Mouse (Mus musculus) MEL (cell line): Measurements from ENCODE around the gene Tcirg1. TPM values are rescaled to one million over a fixed set of nuclear protein-coding genes. Genes with fewer than 3 reads are reported as not detected.
A peak's percentile ranks its signal among the peaks of the same experiment; 100 is the strongest.

Experiments used
- DNase-seq: peaks from one replicate; pipeline ENCODE4 v3.0.0; 2011; ENCODE audit warnings: low read depth, low spot score
- H3K27ac ChIP-seq: 2 replicates; pipeline ENCODE4 v1.5.1; 2012; ENCODE audit warnings: low read depth, mild to moderate bottlenecking, control low read depth, low read length, moderate library complexity; ENCODE audit not compliant: control insufficient read depth
- H3K27me3 ChIP-seq, 2 experiments: fragments of 150-350 bp in 1 of 2; sonication (generic) in 1 of 2; 2 replicates each; pipeline ENCODE4 v1.6.1; 2012; ENCODE audit warnings: low read length in 2 of 2, mild to moderate bottlenecking in 2 of 2, improper control_type of control experiment in 1 of 2, moderate library complexity in 1 of 2; ENCODE audit not compliant: insufficient read depth in 2 of 2, control insufficient read depth in 1 of 2
- H3K36me3 ChIP-seq, 2 experiments: 2 replicates each; pipeline ENCODE4 v1.6.1; 2012 to 2014; ENCODE audit warnings: low read length in 2 of 2, improper control_type of control experiment in 1 of 2, inconsistent platforms in 1 of 2, mild to moderate bottlenecking in 1 of 2; ENCODE audit not compliant: insufficient read depth in 2 of 2, control insufficient read depth in 1 of 2
- H3K4me1 ChIP-seq, 2 experiments: fragments of 150-350 bp in 1 of 2; sonication (generic) in 1 of 2; 2 replicates each; pipeline ENCODE4 v1.6.1; 2012; ENCODE audit warnings: low read length in 2 of 2, improper control_type of control experiment in 1 of 2, mild to moderate bottlenecking in 1 of 2; ENCODE audit not compliant: insufficient read depth in 2 of 2, control insufficient read depth in 1 of 2
- H3K4me3 ChIP-seq, 2 experiments: fragments of 150-350 bp in 1 of 2; sonication (generic) in 1 of 2; 2 replicates each; pipeline ENCODE4 v1.5.1; 2012; ENCODE audit warnings: low read depth in 2 of 2, low read length in 2 of 2, mild to moderate bottlenecking in 2 of 2, moderate library complexity in 2 of 2, control low read depth in 1 of 2, improper control_type of control experiment in 1 of 2; ENCODE audit not compliant: control insufficient read depth in 1 of 2, insufficient read depth in 1 of 2
- H3K79me2 ChIP-seq: 2 replicates; pipeline ENCODE4 v1.6.1; 2012; ENCODE audit warnings: mild to moderate bottlenecking, low read length, moderate library complexity; ENCODE audit not compliant: control insufficient read depth, poor library complexity, insufficient read depth
- H3K9ac ChIP-seq: 2 replicates; pipeline ENCODE4 v1.6.1; 2012; ENCODE audit warnings: low read depth, mild to moderate bottlenecking, control low read depth, low read length, moderate library complexity; ENCODE audit not compliant: control insufficient read depth, poor library complexity, severe bottlenecking
- H3K9me3 ChIP-seq: fragments of 150-350 bp; sonication (generic); replicated peaks from 2 replicates; pipeline ENCODE4 v1.6.1; 2012; ENCODE audit warnings: mild to moderate bottlenecking, low read length, improper control_type of control experiment, moderate library complexity; ENCODE audit not compliant: insufficient read depth
- BHLHE40 ChIP-seq: IDR thresholded peaks from 2 replicates; pipeline ENCODE4 v1.6.1; 2012; ENCODE audit warnings: low read depth, mild to moderate bottlenecking, inconsistent platforms, low read length, improper control_type of control experiment, borderline replicate concordance
- CHD1 ChIP-seq: IDR thresholded peaks from 2 replicates; pipeline ENCODE4 v1.6.1; 2012; ENCODE audit warnings: low read depth, mild to moderate bottlenecking, inconsistent platforms, low read length, improper control_type of control experiment
- CHD2 ChIP-seq: IDR thresholded peaks from 2 replicates; pipeline ENCODE4 v1.6.1; 2011; ENCODE audit warnings: low read length, improper control_type of control experiment
- CTCF ChIP-seq, 3 experiments: IDR thresholded peaks in 2 of 3; conservative IDR thresholded peaks in 1 of 3; 2 replicates each; pipeline ENCODE4 v1.5.1; 2011 to 2012; ENCODE audit warnings: low read length in 3 of 3, low read depth in 2 of 3, mild to moderate bottlenecking in 2 of 3, improper control_type of control experiment in 1 of 3, inconsistent platforms in 1 of 3, mixed read lengths in 1 of 3, moderate library complexity in 1 of 3; ENCODE audit not compliant: control insufficient read depth in 1 of 3, insufficient read depth in 1 of 3, poor library complexity in 1 of 3, severe bottlenecking in 1 of 3
- ELF1 ChIP-seq: IDR thresholded peaks from 2 replicates; pipeline ENCODE4 v1.6.1; 2014; ENCODE audit warnings: low read depth, mild to moderate bottlenecking, inconsistent platforms, low read length, improper control_type of control experiment, moderate library complexity
- ETS1 ChIP-seq: IDR thresholded peaks from 2 replicates; pipeline ENCODE4 v1.6.1; 2012; ENCODE audit warnings: low read depth, mild to moderate bottlenecking, inconsistent platforms, low read length, improper control_type of control experiment, moderate library complexity
- GABPA ChIP-seq: IDR thresholded peaks from 2 replicates; pipeline ENCODE4 v1.6.1; 2012; ENCODE audit warnings: low read depth, mild to moderate bottlenecking, inconsistent platforms, low read length, improper control_type of control experiment, moderate library complexity
- GATA1 ChIP-seq: IDR thresholded peaks from 2 replicates; pipeline ENCODE4 v1.6.1; 2011; ENCODE audit warnings: low read depth, low read length, improper control_type of control experiment
- JUND ChIP-seq: IDR thresholded peaks from 2 replicates; pipeline ENCODE4 v1.6.1; 2011; ENCODE audit warnings: low read depth, mild to moderate bottlenecking, improper control_type of control experiment, low read length
- KAT2A ChIP-seq: conservative IDR thresholded peaks from 2 replicates; pipeline ENCODE4 v1.6.1; 2012; ENCODE audit warnings: low read depth, low read length, improper control_type of control experiment, inconsistent platforms
- MAFK ChIP-seq: IDR thresholded peaks from 2 replicates; pipeline ENCODE4 v1.6.1; 2011; ENCODE audit warnings: low read depth, mild to moderate bottlenecking, low read length, improper control_type of control experiment, borderline replicate concordance
- MAZ ChIP-seq: IDR thresholded peaks from 2 replicates; pipeline ENCODE4 v1.6.1; 2012; ENCODE audit warnings: low read depth, mild to moderate bottlenecking, inconsistent platforms, low read length, improper control_type of control experiment
- MYC ChIP-seq: IDR thresholded peaks from 2 replicates; pipeline ENCODE4 v1.6.1; 2011; ENCODE audit warnings: low read depth, mild to moderate bottlenecking, low read length, improper control_type of control experiment, moderate library complexity
- NELFE ChIP-seq: IDR thresholded peaks from 2 replicates; pipeline ENCODE4 v1.6.1; 2011; ENCODE audit warnings: low read depth, low read length, improper control_type of control experiment
- POLR2A ChIP-seq, 2 experiments: IDR thresholded peaks; 2 replicates each; pipeline ENCODE4 v1.6.1; 2011 to 2012; ENCODE audit warnings: low read length in 2 of 2, mild to moderate bottlenecking in 2 of 2, control low read depth in 1 of 2, improper control_type of control experiment in 1 of 2, low read depth in 1 of 2, moderate library complexity in 1 of 2; ENCODE audit not compliant: control insufficient read depth in 1 of 2, insufficient read depth in 1 of 2, poor library complexity in 1 of 2
- POLR2AphosphoS2 ChIP-seq: IDR thresholded peaks from 2 replicates; pipeline ENCODE4 v1.6.1; 2011; ENCODE audit warnings: low read length, improper control_type of control experiment
- POLR2AphosphoS5 ChIP-seq: IDR thresholded peaks from 2 replicates; pipeline ENCODE4 v1.6.1; 2012; ENCODE audit warnings: low read depth, borderline replicate concordance, mild to moderate bottlenecking, inconsistent platforms, low read length, moderate library complexity, mixed read lengths
- RAD21 ChIP-seq: IDR thresholded peaks from 2 replicates; pipeline ENCODE4 v1.6.1; 2011; ENCODE audit warnings: mild to moderate bottlenecking, low read depth, low read length, improper control_type of control experiment
- RCOR1 ChIP-seq: IDR thresholded peaks from 2 replicates; pipeline ENCODE4 v1.6.1; 2012; ENCODE audit warnings: low read depth, mild to moderate bottlenecking, inconsistent platforms, low read length, improper control_type of control experiment
- SIN3A ChIP-seq: IDR thresholded peaks from 2 replicates; pipeline ENCODE4 v1.6.1; 2012; ENCODE audit warnings: low read length, improper control_type of control experiment, inconsistent platforms
- SMC3 ChIP-seq: IDR thresholded peaks from 2 replicates; pipeline ENCODE4 v1.6.1; 2011; ENCODE audit warnings: low read depth, low read length, improper control_type of control experiment
- TBP ChIP-seq: IDR thresholded peaks from 2 replicates; pipeline ENCODE4 v1.8.0; 2011; ENCODE audit warnings: low read depth, low read length, improper control_type of control experiment
- TCF12 ChIP-seq: IDR thresholded peaks from 2 replicates; pipeline ENCODE4 v1.6.1; 2014; ENCODE audit warnings: low read depth, mild to moderate bottlenecking, inconsistent platforms, low read length, improper control_type of control experiment, moderate library complexity
- ZMIZ1 ChIP-seq: IDR thresholded peaks from 2 replicates; pipeline ENCODE4 v1.6.1; 2012; ENCODE audit warnings: low read depth, mild to moderate bottlenecking, inconsistent platforms, low read length, improper control_type of control experiment, moderate library complexity
- polyA plus RNA-seq, 2 experiments: library from polyadenylated mRNA; stranded (reverse) in 1 of 2; unstranded in 1 of 2; fragments of >175 nt in 1 of 2; fragments of >200 nt in 1 of 2; gene quantifications; 2 replicates each; pipeline versions ENCODE4 v1.2.1 to v1.2.4; 2012; ENCODE audit warnings: low replicate concordance in 2 of 2, low read depth in 1 of 2; ENCODE audit not compliant: insufficient read length in 2 of 2, insufficient read depth in 1 of 2, missing spikeins in 1 of 2
- total RNA-seq: library from RNA; depleted of rRNA; stranded (reverse); fragments of 300-350 nt; gene quantifications from 2 replicates; pipeline ENCODE4 v1.2.3, GENCODE M21; 2012

Gene Tcirg1
- total and polyA plus RNA-seq, 3 experiments, result 21.4 to 32.6 TPM; not detected in 1

DNA sequence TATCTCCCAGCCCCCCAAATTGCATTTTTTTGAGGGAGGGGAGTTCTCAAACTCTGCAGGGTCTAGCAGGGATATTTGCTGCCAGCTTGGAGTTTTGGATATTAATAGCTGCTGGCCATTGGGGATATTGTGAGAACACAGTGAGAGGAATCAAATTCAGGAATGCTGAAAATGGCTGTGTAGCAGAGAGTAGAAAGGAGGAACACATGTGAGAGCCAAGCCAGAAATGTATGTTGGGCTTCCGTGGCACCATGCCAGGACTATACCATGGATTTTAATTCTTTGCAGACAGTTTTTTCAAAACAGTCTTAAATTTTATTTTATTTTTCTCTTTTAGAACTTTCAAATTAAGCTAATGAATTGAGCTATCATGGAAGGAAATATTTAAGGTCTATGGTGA lies 38.6 kb downstream of the Tcirg1 start:
- H3K9ac ChIP-seq, result no peak overlapping the region
- H3K27me3 ChIP-seq, result no peaks in the 10 kb centered on the region
- no peaks in the 10 kb centered on the region for H3K4me1 ChIP-seq
- no peaks in the 10 kb centered on the region; a peak in 2 of 4 replicates for H3K36me3 ChIP-seq
- no peak overlapping the region for H3K27ac ChIP-seq
- H3K79me2 ChIP-seq, result no peaks in the 10 kb centered on the region
- H3K4me3 ChIP-seq, result no peak overlapping the region
- no peaks in the 10 kb centered on the region for H3K9me3 ChIP-seq
- no peak for TF ChIP-seq KAT2A
- no peak for TF ChIP-seq MAFK
- no peak for TF ChIP-seq CHD1
- TF ChIP-seq CHD2, result no peak
- no peak for TF ChIP-seq SMC3
- no peak for TF ChIP-seq POLR2A (IDR thresholded peaks at IDR 0.05; ENCODE audit: control insufficient read depth in 1 of 2, insufficient read depth in 1 of 2, low read depth in 1 of 2, low read length in 2 of 2, poor library complexity in 1 of 2)
- no peak for TF ChIP-seq ETS1
- TF ChIP-seq CTCF (IDR thresholded peaks at IDR 0.05 in 2 of 3, conservative IDR thresholded peaks at IDR 0.05 in 1 of 3; ENCODE audit: control insufficient read depth in 1 of 3, insufficient read depth in 1 of 3, low read depth in 2 of 3, low read length in 3 of 3, poor library complexity in 1 of 3, severe bottlenecking in 1 of 3), result no peak
- TF ChIP-seq ZMIZ1, result no peak
- TF ChIP-seq SIN3A, result no peak
- TF ChIP-seq BHLHE40, result no peak
- no peak for TF ChIP-seq GATA1
- DNase-seq, result peak; percentile 32

DNA sequence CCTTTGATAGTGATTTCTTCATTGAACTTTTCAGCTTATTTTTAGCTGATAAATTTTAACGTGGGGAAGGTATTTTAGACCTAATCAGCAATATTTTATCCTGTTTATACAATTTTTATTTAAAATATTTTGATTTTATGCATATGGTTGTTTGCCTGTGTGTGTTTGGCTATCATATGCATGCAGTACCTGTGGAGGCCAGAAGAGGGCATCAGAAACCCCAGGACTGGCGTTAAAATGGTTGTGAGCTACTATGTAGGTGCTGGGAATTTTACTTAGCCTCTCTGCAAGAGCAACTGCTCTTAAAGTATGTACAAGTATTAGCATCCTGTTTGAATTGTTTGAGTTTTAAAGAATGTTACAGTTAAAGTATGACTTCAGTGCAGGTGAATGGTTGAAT lies 42.0 kb downstream of the Tcirg1 start:
- peak; percentile 48 for DNase-seq
- H3K79me2 ChIP-seq, result no peaks in the 10 kb centered on the region; the same call in 1 of the 2 replicates

DNA sequence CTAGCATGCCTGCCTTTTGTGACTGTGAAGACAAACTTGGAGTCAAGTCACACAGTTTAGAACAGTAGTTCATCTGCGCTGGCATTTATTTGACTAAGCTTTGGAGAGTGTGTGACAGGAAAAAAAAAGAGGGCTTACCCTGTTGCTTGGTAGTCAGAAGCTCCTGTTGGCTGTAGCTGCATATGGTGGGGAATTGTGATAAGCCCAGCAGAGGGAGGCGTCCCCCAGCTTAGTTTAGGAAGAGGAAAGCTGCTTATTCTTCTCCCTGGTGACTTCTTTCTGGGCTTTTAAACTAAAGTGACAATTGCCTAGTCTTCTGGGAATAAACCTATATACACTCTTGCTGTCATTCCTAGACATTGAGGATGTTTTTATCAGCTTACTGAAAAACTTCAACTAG lies 44.2 kb downstream of the Tcirg1 start:
- Histone ChIP-seq H3K9ac (no peak overlapping the region), H3K27ac (no peak overlapping the region), H3K4me1 (no peaks in the 10 kb centered on the region), H3K79me2 (peaks cover 7% of the 10 kb centered on the region), H3K36me3 (peaks cover 0 to 2% of the 10 kb centered on the region in 2 experiments; a peak in 3 of 4 replicates), H3K9me3 (no peaks in the 10 kb centered on the region), H3K27me3 (no peaks in the 10 kb centered on the region), H3K4me3 (no peak overlapping the region)
- TF ChIP-seq NELFE, result no peak
- TF ChIP-seq GABPA, result no peak
- TF ChIP-seq ELF1, result no peak
- no peak for TF ChIP-seq POLR2AphosphoS2
- TF ChIP-seq MYC, result no peak
- no peak for TF ChIP-seq RCOR1
- TF ChIP-seq MAZ, result no peak
- TF ChIP-seq SMC3, result no peak
- TF ChIP-seq POLR2AphosphoS5, result no peak
- TF ChIP-seq RAD21, result no peak
- no peak for TF ChIP-seq TCF12
- no peak for TF ChIP-seq TBP
- DNase-seq, result peak; percentile 26

More for the DNA sequence above, 42.0 kb downstream of the Tcirg1 start:
- no peak for TF ChIP-seq JUND
- no peak for TF ChIP-seq TBP
- peak; percentile 46 to 52 (median 47) for TF ChIP-seq CTCF (IDR thresholded peaks at IDR 0.05 in 2 of 3, conservative IDR thresholded peaks at IDR 0.05 in 1 of 3; ENCODE audit: control insufficient read depth in 1 of 3, insufficient read depth in 1 of 3, low read depth in 2 of 3, low read length in 3 of 3, poor library complexity in 1 of 3, severe bottlenecking in 1 of 3)
- TF ChIP-seq RAD21, result peak; percentile 21
- no peak for TF ChIP-seq NELFE
- peak; percentile 39; the same call in 1 of the 2 replicates for TF ChIP-seq SMC3
- no peaks in the 10 kb centered on the region for H3K9me3 ChIP-seq
- no peak overlapping the region for H3K9ac ChIP-seq
- H3K4me1 ChIP-seq, result no peaks in the 10 kb centered on the region
- no peaks in the 10 kb centered on the region for H3K27me3 ChIP-seq
- H3K27ac ChIP-seq, result no peak overlapping the region
- no peak overlapping the region for H3K4me3 ChIP-seq
- H3K36me3 ChIP-seq, result peaks cover 0 to 2% of the 10 kb centered on the region in 2 experiments; a peak in 3 of 4 replicates
